Mouse (Mus musculus) spleen, adult 2 months (tissue): Measurements from ENCODE around the gene Wars.

Experiments
- CTCF ChIP-seq: fragments of 200-500 bp; IDR thresholded peaks from 2 replicates; pipeline ENCODE4 v1.5.1; 2011; ENCODE audit warnings: mild to moderate bottlenecking, inconsistent platforms; ENCODE audit not compliant: insufficient read depth, insufficient read length, insufficient replicate concordance; ENCODE audit errors: extremely low read depth
- POLR2A ChIP-seq: fragments of 200-500 bp; IDR thresholded peaks from 2 replicates; pipeline ENCODE4 v1.6.1; 2011; ENCODE audit warnings: low read depth, low read length, inconsistent platforms

DNA sequence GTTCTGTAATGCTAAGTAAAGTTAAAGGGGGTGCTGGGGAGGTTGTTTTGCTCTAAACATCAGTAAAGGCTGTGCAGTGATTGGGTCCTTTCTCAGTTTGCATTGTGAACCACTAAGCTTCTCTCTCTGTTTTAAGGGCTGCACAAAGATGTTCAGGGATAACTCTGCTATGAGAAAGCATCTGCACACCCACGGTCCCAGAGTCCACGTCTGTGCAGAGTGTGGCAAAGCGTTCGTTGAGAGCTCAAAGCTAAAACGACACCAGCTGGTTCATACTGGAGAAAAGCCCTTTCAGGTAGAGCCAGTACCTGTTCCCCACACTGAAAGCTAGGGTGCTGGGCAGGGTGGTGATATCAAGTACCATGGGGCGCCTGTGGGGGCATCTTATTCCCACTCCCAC lies 79.5 kb downstream of the Wars start:
- TF ChIP-seq POLR2A: no peak
- TF ChIP-seq CTCF: no peak
